Mouse (Mus musculus): ENCODE measurements around the gene Tlr12.

DNA sequence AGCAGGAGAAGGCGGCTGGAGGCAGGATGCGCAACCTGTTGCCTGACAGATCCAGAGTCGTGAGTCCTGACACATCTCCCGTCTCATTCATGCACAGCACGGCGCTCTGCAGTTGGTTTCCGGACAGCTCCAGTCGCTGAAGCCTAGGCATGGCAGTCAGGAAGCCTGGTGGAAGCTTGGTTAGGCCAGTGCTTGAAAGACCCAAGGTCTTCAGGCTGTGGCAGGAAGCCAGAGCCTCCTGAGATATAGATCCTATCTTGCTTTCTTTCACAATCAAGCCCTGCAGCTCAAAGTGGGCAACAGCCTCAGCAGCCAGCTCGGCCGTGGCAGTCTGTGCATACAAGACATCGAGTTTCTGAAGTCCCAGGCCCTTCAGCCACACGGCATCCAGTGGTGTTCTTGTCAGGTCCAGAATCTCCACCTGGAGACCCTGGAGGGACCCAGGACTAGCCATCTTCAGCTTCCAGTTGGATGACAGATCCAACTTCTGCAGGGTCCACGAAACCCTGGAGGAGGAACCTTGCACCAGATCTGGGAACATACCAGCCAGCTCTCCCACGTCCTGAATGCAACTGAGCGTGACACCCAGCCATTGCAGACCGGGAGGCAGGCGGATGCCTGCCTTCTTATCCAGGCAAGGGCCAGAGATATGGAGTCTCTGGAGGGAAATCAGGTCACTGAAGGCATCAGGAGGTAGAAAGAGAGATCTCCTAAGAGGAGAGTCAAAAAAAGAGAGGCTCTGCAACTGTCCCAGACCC is 877 bp downstream of the Tlr12 start:
- TF ChIP-seq POLR2A (IDR thresholded peaks at IDR 0.05; ENCODE audit: low read depth, low read length), result no peak
- no peak for TF ChIP-seq CTCF (IDR thresholded peaks at IDR 0.05; ENCODE audit: extremely low read depth, insufficient read depth, insufficient read length, insufficient replicate concordance)

Measured in spleen, adult 2 months (tissue).